Mouse (Mus musculus): ENCODE data around the gene Olfr320.

- no peak for TF ChIP-seq CTCF (IDR thresholded peaks at IDR 0.05; ENCODE audit: control insufficient read depth, insufficient read depth, insufficient replicate concordance, low read depth, low read length)
- TF ChIP-seq POLR2A (IDR thresholded peaks at IDR 0.05; ENCODE audit: control insufficient read depth, low read depth, low read length), result no peak
Observed at GRCm38 (mm10) chr11:58698862-58699261, 18.0 kb downstream of the Olfr320 start, which contains the start of gene Olfr319.

Measured in testis, adult 2 months (tissue).